Mouse (Mus musculus): ENCODE data around the gene Kalrn.
A peak's percentile ranks its signal among the peaks of the same experiment; 100 is the strongest.

Gene Kalrn

GRCm38 (mm10) chr16:34344895-34345876 is 228.1 kb downstream of the Kalrn start:
- DNase-seq: no peak

- DNase-seq: peak in 1 of 2 experiments; percentile 67
Observed at GRCm38 (mm10) chr16:34343968-34344367, 229.4 kb downstream of the Kalrn start.

- DNase-seq: no peak
Observed at GRCm38 (mm10) chr16:34343161-34343560, 230.2 kb downstream of the Kalrn start.

- peak in 1 of 2 experiments; percentile 43 for DNase-seq
Observed at GRCm38 (mm10) chr16:34342369-34343160, 230.8 kb downstream of the Kalrn start.

GRCm38 (mm10) chr16:34334919-34335318 is 238.4 kb downstream of the Kalrn start:
- DNase-seq: peak; percentile 28 to 55

- DNase-seq: peak; percentile 32 to 52
Observed at GRCm38 (mm10) chr16:34331630-34332029, 241.7 kb downstream of the Kalrn start.

GRCm38 (mm10) chr16:34329876-34330275 is 243.5 kb downstream of the Kalrn start:
- no peak for DNase-seq

GRCm38 (mm10) chr16:34329431-34329873 is 243.9 kb downstream of the Kalrn start:
- no peak for DNase-seq

- no peak for DNase-seq
Observed at GRCm38 (mm10) chr16:34327890-34328289, 245.4 kb downstream of the Kalrn start.

- no peak for DNase-seq
Observed at GRCm38 (mm10) chr16:34325869-34326268, 247.5 kb downstream of the Kalrn start.

GRCm38 (mm10) chr16:34325161-34325560 is 248.2 kb downstream of the Kalrn start:
- no peak for DNase-seq

GRCm38 (mm10) chr16:34324735-34325134 is 248.6 kb downstream of the Kalrn start:
- DNase-seq: no peak

- no peak for DNase-seq
Observed at GRCm38 (mm10) chr16:34323496-34323895, 249.8 kb downstream of the Kalrn start.

- peak; percentile 78 to 86 for DNase-seq
Observed at GRCm38 (mm10) chr16:34322546-34322945, 250.8 kb downstream of the Kalrn start.

GRCm38 (mm10) chr16:34321066-34321790 is 252.1 kb downstream of the Kalrn start:
- no peak for DNase-seq

- no peak for DNase-seq
Observed at GRCm38 (mm10) chr16:34320023-34320800, 253.1 kb downstream of the Kalrn start.

- no peak for DNase-seq
Observed at GRCm38 (mm10) chr16:34317110-34317509, 256.2 kb downstream of the Kalrn start.

- DNase-seq: no peak
Observed at GRCm38 (mm10) chr16:34316253-34316652, 257.1 kb downstream of the Kalrn start.

- DNase-seq: no peak
Observed at GRCm38 (mm10) chr16:34314071-34314470, 259.3 kb downstream of the Kalrn start.

- DNase-seq: no peak
Observed at GRCm38 (mm10) chr16:34311577-34311976, 261.8 kb downstream of the Kalrn start.

- DNase-seq: no peak
Observed at GRCm38 (mm10) chr16:34310363-34310762, 263.0 kb downstream of the Kalrn start.

GRCm38 (mm10) chr16:34308324-34308723 is 265.0 kb downstream of the Kalrn start:
- DNase-seq: no peak
